Mouse (Mus musculus) retina, adult 2 months (tissue): ENCODE results near the gene Dtx3l.
"Not testable (repeated sequence)": the region's sequence is repeated elsewhere in the genome, so short reads cannot be mapped to it uniquely, and the experiment has no call there.

Experiments
- DNase-seq: peaks from one replicate; pipeline ENCODE4 v3.0.0-alpha.2; 2012; ENCODE audit warnings: low read depth, low spot score

Dtx3l gene

GRCm38 (mm10) chr16:35932179-35933055 lies 6.5 kb downstream of the Dtx3l start:
- no peak for DNase-seq

- no peak for DNase-seq
Observed at GRCm38 (mm10) chr16:35924341-35924740, 14.6 kb downstream of the Dtx3l start.

- no peak for DNase-seq
Observed at GRCm38 (mm10) chr16:35923546-35924198, 15.3 kb downstream of the Dtx3l start.

GRCm38 (mm10) chr16:35922301-35922895 lies 16.6 kb downstream of the Dtx3l start:
- no peak for DNase-seq

- no peak for DNase-seq
Observed at GRCm38 (mm10) chr16:35921676-35922235, 17.2 kb downstream of the Dtx3l start.

- no peak for DNase-seq
Observed at GRCm38 (mm10) chr16:35918721-35919543, 20.0 kb downstream of the Dtx3l start.

GRCm38 (mm10) chr16:35914301-35914700 lies 24.6 kb downstream of the Dtx3l start:
- no peak for DNase-seq

- DNase-seq, result no peak
Observed at GRCm38 (mm10) chr16:35913526-35913925, 25.4 kb downstream of the Dtx3l start.

- no peak for DNase-seq
Observed at GRCm38 (mm10) chr16:35911449-35911848, 27.5 kb downstream of the Dtx3l start.

- no peak for DNase-seq
Observed at GRCm38 (mm10) chr16:35907432-35908201, 31.3 kb downstream of the Dtx3l start.

- DNase-seq, result no peak
Observed at GRCm38 (mm10) chr16:35906887-35907286, 32.1 kb downstream of the Dtx3l start.

GRCm38 (mm10) chr16:35905819-35906485 lies 33.0 kb downstream of the Dtx3l start:
- DNase-seq, result no peak

- no peak for DNase-seq
Observed at GRCm38 (mm10) chr16:35905355-35905754, 33.6 kb downstream of the Dtx3l start.

GRCm38 (mm10) chr16:35904121-35904736 lies 34.7 kb downstream of the Dtx3l start:
- no peak for DNase-seq

- DNase-seq, result no peak
Observed at GRCm38 (mm10) chr16:35903014-35903640, 35.8 kb downstream of the Dtx3l start.

- no peak for DNase-seq
Observed at GRCm38 (mm10) chr16:35900541-35900940, 38.4 kb downstream of the Dtx3l start.

- no peak for DNase-seq
Observed at GRCm38 (mm10) chr16:35894997-35895396, 44.0 kb downstream of the Dtx3l start.

- not testable (repeated sequence) for DNase-seq
Observed at GRCm38 (mm10) chr16:35891603-35892002, 47.3 kb downstream of the Dtx3l start.

GRCm38 (mm10) chr16:35890645-35891044 lies 48.3 kb downstream of the Dtx3l start:
- no peak for DNase-seq
